Mouse (Mus musculus): Measurements from ENCODE around the gene Cmip.

DNA sequence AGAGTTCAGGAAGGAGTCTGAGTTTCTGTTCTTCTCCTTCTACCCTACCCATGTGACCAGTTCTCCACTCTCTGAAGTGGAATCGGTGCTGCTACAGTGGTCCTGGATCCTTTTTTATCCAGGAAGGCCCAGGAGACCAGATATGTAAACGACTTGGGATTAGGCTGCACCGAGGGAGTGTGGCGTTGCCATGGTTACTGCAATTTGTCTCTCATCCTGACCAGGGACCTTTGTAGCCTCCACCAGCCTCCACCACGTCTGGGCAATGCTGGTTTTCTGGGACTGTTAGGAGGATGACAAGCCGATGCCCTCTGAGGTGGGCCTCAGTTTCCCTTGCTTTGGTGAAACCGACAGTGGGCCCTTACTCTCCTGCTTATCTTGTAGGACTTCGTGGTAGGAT is 35.4 kb downstream of the Cmip start:
- no peak for TF ChIP-seq MAZ (IDR thresholded peaks at IDR 0.05; ENCODE audit: low read depth, low read length)
- no peak for TF ChIP-seq EP300 (IDR thresholded peaks at IDR 0.05; ENCODE audit: low read depth in 1 of 2, low read length in 2 of 2)
- TF ChIP-seq CTCF (IDR thresholded peaks at IDR 0.05 in 2 of 3, conservative IDR thresholded peaks at IDR 0.05 in 1 of 3; ENCODE audit: control insufficient read depth in 1 of 3, insufficient read depth in 1 of 3, low read depth in 2 of 3, low read length in 3 of 3, poor library complexity in 1 of 3, severe bottlenecking in 1 of 3): no peak
- TF ChIP-seq POLR2A (IDR thresholded peaks at IDR 0.05; ENCODE audit: control insufficient read depth in 1 of 2, insufficient read depth in 1 of 2, low read depth in 1 of 2, low read length in 2 of 2, poor library complexity in 1 of 2): no peak

All from MEL (cell line).